Mouse (Mus musculus): ENCODE measurements at regions not wholly inside any gene's neighbourhood (a gene's known extent, or its start where the extent isn't known, plus 50 kb on each side); places are given as distances from the start of the nearest gene placed in this dataset.

GRCm38 (mm10) chr2:10965224-10965623 lies 206.7 kb upstream of the Prkcq start:
- Histone ChIP-seq H3K9me3 (ENCODE audit: control insufficient read depth, insufficient read depth, low read depth, low read length) (no peaks in the 10 kb centered on the region), H3K36me3 (ENCODE audit: control insufficient read depth, insufficient read depth, low read length, poor library complexity, severe bottlenecking) (no peaks in the 10 kb centered on the region), H3K9ac (ENCODE audit: insufficient read depth, low read depth, low read length, poor library complexity, severe bottlenecking) (no peak overlapping the region), H3K4me3 (ENCODE audit: insufficient read depth in 1 of 2, low read depth in 1 of 2, low read length in 2 of 2, poor library complexity in 1 of 2, severe bottlenecking in 1 of 2) (no peak overlapping the region), H3K4me1 (ENCODE audit: control insufficient read depth in 2 of 2, insufficient read depth in 2 of 2, low read length in 2 of 2, poor library complexity in 1 of 2) (no peaks in the 10 kb centered on the region), H3K27ac (ENCODE audit: insufficient read depth, low read depth, low read length, poor library complexity, severe bottlenecking) (no peak overlapping the region)
- TF ChIP-seq HCFC1 (IDR thresholded peaks at IDR 0.05; ENCODE audit: borderline replicate concordance, insufficient read depth, low read length) (no peak), CHD2 (IDR thresholded peaks at IDR 0.05; ENCODE audit: low read depth, low read length) (no peak), ZC3H11A (IDR thresholded peaks at IDR 0.05; ENCODE audit: borderline replicate concordance, low read depth, low read length) (no peak), ZNF384 (IDR thresholded peaks at IDR 0.05; ENCODE audit: low read depth, low read length) (no peak), MAFK (IDR thresholded peaks at IDR 0.05; ENCODE audit: insufficient read depth, low read depth, low read length) (no peak)
- in situ Hi-C loops (cut with MboI; ENCODE audit: low sequenced_read_pairs in 2 of 2, unreplicated experiment in 2 of 2) = no loop called here
- DNase-seq (ENCODE audit: low read depth, low spot score) = no peak

- no peak overlapping the region for H3K4me3 ChIP-seq (ENCODE audit: insufficient read depth in 1 of 2, low read depth in 1 of 2, low read length in 2 of 2, poor library complexity in 1 of 2, severe bottlenecking in 1 of 2)
- no peak overlapping the region for H3K27ac ChIP-seq (ENCODE audit: insufficient read depth, low read depth, low read length, poor library complexity, severe bottlenecking)
- no peaks in the 10 kb centered on the region for H3K4me1 ChIP-seq (ENCODE audit: control insufficient read depth in 2 of 2, insufficient read depth in 2 of 2, low read length in 2 of 2, poor library complexity in 1 of 2)
- H3K9me3 ChIP-seq (ENCODE audit: control insufficient read depth, insufficient read depth, low read depth, low read length) = no peaks in the 10 kb centered on the region
- no peak overlapping the region for H3K9ac ChIP-seq (ENCODE audit: insufficient read depth, low read depth, low read length, poor library complexity, severe bottlenecking)
- DNase-seq (ENCODE audit: low read depth, low spot score) = no peak
- TF ChIP-seq CHD2 (IDR thresholded peaks at IDR 0.05; ENCODE audit: low read depth, low read length) (no peak), ZC3H11A (IDR thresholded peaks at IDR 0.05; ENCODE audit: borderline replicate concordance, low read depth, low read length) (no peak), HCFC1 (IDR thresholded peaks at IDR 0.05; ENCODE audit: borderline replicate concordance, insufficient read depth, low read length) (no peak), MAFK (IDR thresholded peaks at IDR 0.05; ENCODE audit: insufficient read depth, low read depth, low read length) (no peak), ZNF384 (IDR thresholded peaks at IDR 0.05; ENCODE audit: low read depth, low read length) (no peak)
- in situ Hi-C loops (cut with MboI; ENCODE audit: low sequenced_read_pairs in 2 of 2, unreplicated experiment in 2 of 2) = no loop called here
- no peaks in the 10 kb centered on the region for H3K36me3 ChIP-seq (ENCODE audit: control insufficient read depth, insufficient read depth, low read length, poor library complexity, severe bottlenecking)
These were observed 205.0 kb upstream of the Prkcq start for GRCm38 (mm10) chr2:10966891-10967290.

GRCm38 (mm10) chr2:10969111-10969689 lies 202.7 kb upstream of the Prkcq start:
- in situ Hi-C loops (cut with MboI; ENCODE audit: low sequenced_read_pairs in 2 of 2, unreplicated experiment in 2 of 2) = no loop called here
- DNase-seq (ENCODE audit: low read depth, low spot score) = no peak
- no peak overlapping the region for H3K4me3 ChIP-seq (ENCODE audit: insufficient read depth in 1 of 2, low read depth in 1 of 2, low read length in 2 of 2, poor library complexity in 1 of 2, severe bottlenecking in 1 of 2)
- no peak overlapping the region for H3K27ac ChIP-seq (ENCODE audit: insufficient read depth, low read depth, low read length, poor library complexity, severe bottlenecking)
- no peaks in the 10 kb centered on the region for H3K36me3 ChIP-seq (ENCODE audit: control insufficient read depth, insufficient read depth, low read length, poor library complexity, severe bottlenecking)
- no peak overlapping the region for H3K9ac ChIP-seq (ENCODE audit: insufficient read depth, low read depth, low read length, poor library complexity, severe bottlenecking)
- H3K4me1 ChIP-seq (ENCODE audit: control insufficient read depth in 2 of 2, insufficient read depth in 2 of 2, low read length in 2 of 2, poor library complexity in 1 of 2) = no peaks in the 10 kb centered on the region
- no peaks in the 10 kb centered on the region for H3K9me3 ChIP-seq (ENCODE audit: control insufficient read depth, insufficient read depth, low read depth, low read length)
- TF ChIP-seq CHD2 (IDR thresholded peaks at IDR 0.05; ENCODE audit: low read depth, low read length) = no peak
- TF ChIP-seq ZNF384 (IDR thresholded peaks at IDR 0.05; ENCODE audit: low read depth, low read length) = no peak
- TF ChIP-seq HCFC1 (IDR thresholded peaks at IDR 0.05; ENCODE audit: borderline replicate concordance, insufficient read depth, low read length) = no peak
- no peak for TF ChIP-seq ZC3H11A (IDR thresholded peaks at IDR 0.05; ENCODE audit: borderline replicate concordance, low read depth, low read length)
- no peak for TF ChIP-seq MAFK (IDR thresholded peaks at IDR 0.05; ENCODE audit: insufficient read depth, low read depth, low read length)

- no peak for TF ChIP-seq MAFK (IDR thresholded peaks at IDR 0.05; ENCODE audit: insufficient read depth, low read depth, low read length)
- no peak for TF ChIP-seq HCFC1 (IDR thresholded peaks at IDR 0.05; ENCODE audit: borderline replicate concordance, insufficient read depth, low read length)
These were observed 199.9 kb upstream of the Prkcq start for GRCm38 (mm10) chr2:10972051-10972450.

GRCm38 (mm10) chr2:10978772-10979171 lies 193.1 kb upstream of the Prkcq start:
- in situ Hi-C loops (cut with MboI; ENCODE audit: low sequenced_read_pairs in 2 of 2, unreplicated experiment in 2 of 2) = no loop called here
- Histone ChIP-seq H3K36me3 (ENCODE audit: control insufficient read depth, insufficient read depth, low read length, poor library complexity, severe bottlenecking) (no peaks in the 10 kb centered on the region), H3K27ac (ENCODE audit: insufficient read depth, low read depth, low read length, poor library complexity, severe bottlenecking) (no peak overlapping the region), H3K9me3 (ENCODE audit: control insufficient read depth, insufficient read depth, low read depth, low read length) (no peaks in the 10 kb centered on the region), H3K9ac (ENCODE audit: insufficient read depth, low read depth, low read length, poor library complexity, severe bottlenecking) (no peak overlapping the region), H3K4me1 (ENCODE audit: control insufficient read depth in 2 of 2, insufficient read depth in 2 of 2, low read length in 2 of 2, poor library complexity in 1 of 2) (no peaks in the 10 kb centered on the region), H3K4me3 (ENCODE audit: insufficient read depth in 1 of 2, low read depth in 1 of 2, low read length in 2 of 2, poor library complexity in 1 of 2, severe bottlenecking in 1 of 2) (no peak overlapping the region)
- no peak for DNase-seq (ENCODE audit: low read depth, low spot score)
- TF ChIP-seq ZNF384 (IDR thresholded peaks at IDR 0.05; ENCODE audit: low read depth, low read length) = no peak
- no peak for TF ChIP-seq HCFC1 (IDR thresholded peaks at IDR 0.05; ENCODE audit: borderline replicate concordance, insufficient read depth, low read length)
- TF ChIP-seq CHD2 (IDR thresholded peaks at IDR 0.05; ENCODE audit: low read depth, low read length) = no peak
- TF ChIP-seq MAFK (IDR thresholded peaks at IDR 0.05; ENCODE audit: insufficient read depth, low read depth, low read length) = no peak
- TF ChIP-seq ZC3H11A (IDR thresholded peaks at IDR 0.05; ENCODE audit: borderline replicate concordance, low read depth, low read length) = no peak

More at GRCm38 (mm10) chr2:10972051-10972450, 199.9 kb upstream of the Prkcq start:
- in situ Hi-C loops (cut with MboI; ENCODE audit: low sequenced_read_pairs in 2 of 2, unreplicated experiment in 2 of 2) = no loop called here
- Histone ChIP-seq H3K9ac (ENCODE audit: insufficient read depth, low read depth, low read length, poor library complexity, severe bottlenecking) (no peak overlapping the region), H3K4me3 (ENCODE audit: insufficient read depth in 1 of 2, low read depth in 1 of 2, low read length in 2 of 2, poor library complexity in 1 of 2, severe bottlenecking in 1 of 2) (no peak overlapping the region), H3K9me3 (ENCODE audit: control insufficient read depth, insufficient read depth, low read depth, low read length) (no peaks in the 10 kb centered on the region), H3K36me3 (ENCODE audit: control insufficient read depth, insufficient read depth, low read length, poor library complexity, severe bottlenecking) (no peaks in the 10 kb centered on the region), H3K4me1 (ENCODE audit: control insufficient read depth in 2 of 2, insufficient read depth in 2 of 2, low read length in 2 of 2, poor library complexity in 1 of 2) (no peaks in the 10 kb centered on the region), H3K27ac (ENCODE audit: insufficient read depth, low read depth, low read length, poor library complexity, severe bottlenecking) (no peak overlapping the region)
- no peak for DNase-seq (ENCODE audit: low read depth, low spot score)
